Comparison of ENCODE assay signal across 21 mouse cellular contexts in genomic region chr5:13432574-13432973, GRCm38 (mm10).
"Had no signal": no experiment of that assay in that cellular context is flagged by ENCODE, and none has a peak within 500 bp of the region (broad histone marks: within the 10 kb centered on the region; RNA-seq: fewer than 3 reads in every experiment).

No protein-coding gene starts in this region.

- H3K9ac ChIP-seq: kidney, embryonic 15.5 days; limb, embryonic 12.5 days; liver, embryonic 12.5 days; liver, embryonic 15.5 days; lung, embryonic 15.5 days; midbrain, embryonic 12.5 days; midbrain, embryonic 15.5 days; neural tube, embryonic 13.5 days had no signal

- ATAC-seq: liver, embryonic 12.5 days; midbrain, embryonic 15.5 days had no signal

- H3K9me3 ChIP-seq: kidney, embryonic 15.5 days; limb, embryonic 12.5 days; liver, embryonic 12.5 days; liver, embryonic 15.5 days; lung, embryonic 15.5 days; megakaryocyte, embryonic 14.5 days; midbrain, embryonic 12.5 days; midbrain, embryonic 15.5 days; neural tube, embryonic 13.5 days had no signal

- H3K27me3 ChIP-seq: kidney, embryonic 15.5 days; limb, embryonic 12.5 days; liver, embryonic 12.5 days; liver, embryonic 15.5 days; lung, embryonic 15.5 days; megakaryocyte, embryonic 14.5 days; midbrain, embryonic 12.5 days; midbrain, embryonic 15.5 days; neural tube, embryonic 13.5 days had no signal

- H3K4me1 ChIP-seq: kidney, embryonic 15.5 days; limb, embryonic 12.5 days; liver, embryonic 12.5 days; liver, embryonic 15.5 days; megakaryocyte, embryonic 14.5 days; midbrain, embryonic 12.5 days; midbrain, embryonic 15.5 days; neural tube, embryonic 13.5 days had no signal

- H3K36me3 ChIP-seq: kidney, embryonic 15.5 days; limb, embryonic 12.5 days; liver, embryonic 12.5 days; liver, embryonic 15.5 days; lung, embryonic 15.5 days; midbrain, embryonic 12.5 days; midbrain, embryonic 15.5 days; neural tube, embryonic 13.5 days had no signal

- H3K4me2 ChIP-seq: kidney, embryonic 15.5 days; limb, embryonic 12.5 days; liver, embryonic 12.5 days; liver, embryonic 15.5 days; lung, embryonic 15.5 days; midbrain, embryonic 12.5 days; midbrain, embryonic 15.5 days; neural tube, embryonic 13.5 days had no signal

- H3K4me3 ChIP-seq: kidney, embryonic 15.5 days; left cerebral cortex, adult 2 months; limb, embryonic 12.5 days; liver, embryonic 12.5 days; liver, embryonic 15.5 days; lung, embryonic 15.5 days; megakaryocyte, embryonic 14.5 days; midbrain, embryonic 12.5 days; midbrain, embryonic 15.5 days; neural tube, embryonic 13.5 days had no signal

- DNase-seq: kidney, adult 18-20 months; kidney, postnatal 10 days; layer of hippocampus, postnatal 36 days; liver; lung, adult 18-20 months; lung, postnatal 10 days; lung, postnatal 36 days; thymus, adult 2 months; thymus, postnatal 14 days; thymus, postnatal 4 days had no signal

- H3K27ac ChIP-seq: kidney, embryonic 15.5 days; left cerebral cortex, adult 2 months; limb, embryonic 12.5 days; liver, embryonic 12.5 days; liver, embryonic 15.5 days; lung, embryonic 15.5 days; midbrain, embryonic 12.5 days; midbrain, embryonic 15.5 days; neural tube, embryonic 13.5 days; stomach, postnatal 0 days had no signal
